Mouse (Mus musculus): ENCODE measurements around the gene Hist2h2be. TPM values are rescaled to one million over a fixed set of nuclear protein-coding genes. Genes with fewer than 3 reads are reported as not detected.
"Not testable (repeated sequence)": the region's sequence is repeated elsewhere in the genome, so short reads cannot be mapped to it uniquely, and the experiment has no call there.

Hist2h2be gene
- total and polyA plus RNA-seq, 3 experiments = 2.3 to 3.8 (median 2.9) TPM

GRCm38 (mm10) chr3:96198181-96198580 lies 22.7 kb upstream of the Hist2h2be start:
- in situ Hi-C loops (cut with MboI; ENCODE audit: low pct_ligation_motif_present, low pct_unique_long_range_greater_than_20kb, low sequenced_read_pairs) = no loop called here

GRCm38 (mm10) chr3:96198601-96199251 lies 22.2 kb upstream of the Hist2h2be start:
- H3K27me3 ChIP-seq (replicated peaks); H3K27ac ChIP-seq (ENCODE audit: insufficient read depth, low read depth); DNase-seq (ENCODE audit: extremely low read depth); in situ Hi-C loops (cut with MboI; ENCODE audit: low pct_ligation_motif_present, low pct_unique_long_range_greater_than_20kb, low sequenced_read_pairs); dilution Hi-C loops (cut with MboI; ENCODE audit: extremely low pct_ligation_motif_present, extremely low pct_unique_long_range_greater_than_20kb, low sequenced_read_pairs); H3K9ac ChIP-seq (ENCODE audit: insufficient read depth, low read depth); H3K9me3 ChIP-seq (replicated peaks; ENCODE audit: low read length); H3K79me2 ChIP-seq (replicated peaks; ENCODE audit: control insufficient read depth, extremely low read depth, insufficient read depth, poor library complexity, severe bottlenecking); H3K4me3 ChIP-seq (replicated peaks in 1 of 3; ENCODE audit: low read depth in 2 of 3, low read length in 2 of 3, poor library complexity in 1 of 3): not testable (repeated sequence)
- H3K4me2 ChIP-seq (ENCODE audit: insufficient read depth, low read depth, poor library complexity, severe bottlenecking) = peak overlapping the region; percentile 16
- 0 out of 2 replicates have a peak, but pooled peaks have one; percentile 1 for TF ChIP-seq POLR2A (IDR thresholded peaks at IDR 0.05; ENCODE audit: low read depth, low read length)
- peaks cover 4 to 25% of the 10 kb centered on the region in 2 experiments for H3K36me3 ChIP-seq (replicated peaks in 1 of 2; ENCODE audit: control insufficient read depth in 1 of 2, insufficient read depth in 1 of 2, low read length in 1 of 2)
- peaks cover 7 to 21% of the 10 kb centered on the region in 2 experiments for H3K4me1 ChIP-seq (ENCODE audit: control insufficient read depth in 1 of 2, insufficient read depth in 2 of 2)

More at GRCm38 (mm10) chr3:96198181-96198580, 22.7 kb upstream of the Hist2h2be start:
- dilution Hi-C loops (cut with MboI; ENCODE audit: extremely low pct_ligation_motif_present, extremely low pct_unique_long_range_greater_than_20kb, low sequenced_read_pairs) = no loop called here
- H3K4me1 ChIP-seq (ENCODE audit: control insufficient read depth in 1 of 2, insufficient read depth in 2 of 2) = peaks cover 7 to 21% of the 10 kb centered on the region in 2 experiments
- H3K9me3 ChIP-seq (replicated peaks; ENCODE audit: low read length) = peaks cover 8% of the 10 kb centered on the region
- no peaks in the 10 kb centered on the region for H3K79me2 ChIP-seq (replicated peaks; ENCODE audit: control insufficient read depth, extremely low read depth, insufficient read depth, poor library complexity, severe bottlenecking)
- no peak overlapping the region; the same call in 1 of the 2 replicates for H3K27ac ChIP-seq (ENCODE audit: insufficient read depth, low read depth)
- peak overlapping the region; percentile 99 for H3K4me2 ChIP-seq (ENCODE audit: insufficient read depth, low read depth, poor library complexity, severe bottlenecking)
- TF ChIP-seq USF1 (IDR thresholded peaks at IDR 0.05; ENCODE audit: low read depth, low read length) = 0 out of 2 replicates have a peak, but pooled peaks have one; percentile 9
- TF ChIP-seq ZKSCAN1 (IDR thresholded peaks at IDR 0.05; ENCODE audit: borderline replicate concordance, low read depth, low read length) = no peak
- TF ChIP-seq MYC (IDR thresholded peaks at IDR 0.05; ENCODE audit: low read depth, low read length) = 0 out of 2 replicates have a peak, but pooled peaks have one; percentile 47
- peak; percentile 59; the same call in 1 of the 2 replicates for TF ChIP-seq TBP (conservative IDR thresholded peaks at IDR 0.05; ENCODE audit: low read depth, low read length)
- TF ChIP-seq NELFE (IDR thresholded peaks at IDR 0.05; ENCODE audit: low read depth, low read length) = 0 out of 2 replicates have a peak, but pooled peaks have one; percentile 42
- peak; percentile 80 for TF ChIP-seq BHLHE40 (IDR thresholded peaks at IDR 0.05; ENCODE audit: low read depth, low read length)
- TF ChIP-seq EP300 (IDR thresholded peaks at IDR 0.05; ENCODE audit: low read length) = no peak
- TF ChIP-seq SIN3A (IDR thresholded peaks at IDR 0.05; ENCODE audit: low read length) = peak; percentile 52; the same call in 1 of the 2 replicates
- TF ChIP-seq PAX5 (IDR thresholded peaks at IDR 0.05; ENCODE audit: low read length) = no peak
- TF ChIP-seq MAX (IDR thresholded peaks at IDR 0.05; ENCODE audit: low read length) = peak; percentile 53; the same call in 1 of the 2 replicates
- TF ChIP-seq USF2 (conservative IDR thresholded peaks at IDR 0.05; ENCODE audit: low read depth, low read length) = 0 out of 2 replicates have a peak, but pooled peaks have one; percentile 9
- peaks cover 4 to 31% of the 10 kb centered on the region in 2 experiments for H3K36me3 ChIP-seq (replicated peaks in 1 of 2; ENCODE audit: control insufficient read depth in 1 of 2, insufficient read depth in 1 of 2, low read length in 1 of 2)
- DNase-seq (ENCODE audit: extremely low read depth) = peak; percentile 75
- no peaks in the 10 kb centered on the region for H3K27me3 ChIP-seq (replicated peaks)
- H3K9ac ChIP-seq (ENCODE audit: insufficient read depth, low read depth) = peak overlapping the region; percentile 70
- peak overlapping the region in 2 of 3 experiments; percentile 33 to 65 for H3K4me3 ChIP-seq (replicated peaks in 1 of 3; ENCODE audit: low read depth in 2 of 3, low read length in 2 of 3, poor library complexity in 1 of 3)

GRCm38 (mm10) chr3:96199731-96200130 lies 21.2 kb upstream of the Hist2h2be start:
- H3K79me2 ChIP-seq (replicated peaks; ENCODE audit: control insufficient read depth, extremely low read depth, insufficient read depth, poor library complexity, severe bottlenecking) = no peaks in the 10 kb centered on the region
- H3K4me1 ChIP-seq (ENCODE audit: control insufficient read depth in 1 of 2, insufficient read depth in 2 of 2) = peaks cover 7 to 21% of the 10 kb centered on the region in 2 experiments
- dilution Hi-C loops (cut with MboI; ENCODE audit: extremely low pct_ligation_motif_present, extremely low pct_unique_long_range_greater_than_20kb, low sequenced_read_pairs) (no loop called here), in situ Hi-C loops (cut with MboI; ENCODE audit: low pct_ligation_motif_present, low pct_unique_long_range_greater_than_20kb, low sequenced_read_pairs) (no loop called here)
- TF ChIP-seq IRF4 (IDR thresholded peaks at IDR 0.05; ENCODE audit: low read depth, low read length) (peak; percentile 80), EP300 (IDR thresholded peaks at IDR 0.05; ENCODE audit: low read length) (peak; percentile 60; the same call in 1 of the 2 replicates), CHD2 (IDR thresholded peaks at IDR 0.05; ENCODE audit: low read length) (peak; percentile 74), POLR2A (IDR thresholded peaks at IDR 0.05; ENCODE audit: low read depth, low read length) (no peak), NELFE (IDR thresholded peaks at IDR 0.05; ENCODE audit: low read depth, low read length) (no peak), CHD1 (IDR thresholded peaks at IDR 0.05; ENCODE audit: low read depth, low read length) (no peak), MAZ (IDR thresholded peaks at IDR 0.05; ENCODE audit: low read depth, low read length) (0 out of 2 replicates have a peak, but pooled peaks have one; percentile 43), TCF12 (IDR thresholded peaks at IDR 0.05; ENCODE audit: low read depth, low read length) (peak; percentile 46), MYC (IDR thresholded peaks at IDR 0.05; ENCODE audit: low read depth, low read length) (0 out of 2 replicates have a peak, but pooled peaks have one; percentile 13), MEF2A (IDR thresholded peaks at IDR 0.05; ENCODE audit: borderline replicate concordance, low read depth, low read length) (no peak)
- no peak overlapping the region for H3K4me3 ChIP-seq (replicated peaks in 1 of 3; ENCODE audit: low read depth in 2 of 3, low read length in 2 of 3, poor library complexity in 1 of 3)
- peak overlapping the region; percentile 39 for H3K4me2 ChIP-seq (ENCODE audit: insufficient read depth, low read depth, poor library complexity, severe bottlenecking)
- H3K27ac ChIP-seq (ENCODE audit: insufficient read depth, low read depth) = no peak overlapping the region
- DNase-seq (ENCODE audit: extremely low read depth) = peak; percentile 59
- no peaks in the 10 kb centered on the region for H3K27me3 ChIP-seq (replicated peaks)
- peaks cover 0 to 15% of the 10 kb centered on the region in 2 experiments for H3K36me3 ChIP-seq (replicated peaks in 1 of 2; ENCODE audit: control insufficient read depth in 1 of 2, insufficient read depth in 1 of 2, low read length in 1 of 2)
- H3K9me3 ChIP-seq (replicated peaks; ENCODE audit: low read length) = peaks cover 8% of the 10 kb centered on the region
- H3K9ac ChIP-seq (ENCODE audit: insufficient read depth, low read depth) = 0 out of 2 replicates have a peak overlapping the region, but pooled peaks have one; percentile 23
